Mouse (Mus musculus): Measurements from ENCODE around the gene Mmp2. TPM values are rescaled to one million over a fixed set of nuclear protein-coding genes. Genes with fewer than 3 reads are reported as not detected.
A peak's percentile ranks its signal among the peaks of the same experiment; 100 is the strongest.
"Not testable (repeated sequence)": the region's sequence is repeated elsewhere in the genome, so short reads cannot be mapped to it uniquely, and the experiment has no call there.

Gene Mmp2
- total RNA-seq, 2 experiments from 2014 or later: 140 to 153 TPM

GRCm38 (mm10) chr8:92839161-92839560, 12.1 kb downstream of the Mmp2 start:
- DNase-seq: no peak

- DNase-seq: no peak
Measured at GRCm38 (mm10) chr8:92839876-92840275, 12.8 kb downstream of the Mmp2 start.

DNA sequence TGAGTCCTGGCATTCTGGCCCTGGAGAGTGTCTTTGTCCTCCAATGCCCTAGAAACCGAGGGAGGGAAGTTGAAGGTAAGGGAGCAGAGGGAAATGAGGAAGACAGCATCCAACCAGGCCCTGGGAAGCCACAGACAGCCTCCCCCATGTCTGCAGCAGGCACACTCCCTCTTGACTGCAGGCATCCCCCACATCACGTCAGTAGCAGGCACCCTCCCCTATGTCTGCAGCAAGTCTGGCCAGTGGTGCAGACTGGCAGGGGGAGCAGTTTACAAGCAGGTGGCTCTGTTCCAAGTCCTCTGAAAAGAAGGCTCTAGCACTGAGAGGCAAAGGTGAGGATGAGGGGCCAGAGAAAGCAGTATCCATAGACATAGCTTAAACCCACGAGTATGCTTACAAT, 19.6 kb downstream of the Mmp2 start:
- peak; percentile 39 for DNase-seq

- peak; percentile 45 for DNase-seq
Measured at GRCm38 (mm10) chr8:92847299-92847698, 20.2 kb downstream of the Mmp2 start.

- no peak for DNase-seq
Measured at GRCm38 (mm10) chr8:92849261-92849660, 22.2 kb downstream of the Mmp2 start.

- DNase-seq: peak; percentile 92
Measured at GRCm38 (mm10) chr8:92850239-92850638, 23.1 kb downstream of the Mmp2 start.

- no peak for DNase-seq
Measured at GRCm38 (mm10) chr8:92851381-92851780, 24.3 kb downstream of the Mmp2 start.

GRCm38 (mm10) chr8:92853188-92853983, 26.3 kb downstream of the Mmp2 start:
- DNase-seq: peak; percentile 24

GRCm38 (mm10) chr8:92854673-92855072, 27.6 kb downstream of the Mmp2 start:
- DNase-seq: no peak

DNA sequence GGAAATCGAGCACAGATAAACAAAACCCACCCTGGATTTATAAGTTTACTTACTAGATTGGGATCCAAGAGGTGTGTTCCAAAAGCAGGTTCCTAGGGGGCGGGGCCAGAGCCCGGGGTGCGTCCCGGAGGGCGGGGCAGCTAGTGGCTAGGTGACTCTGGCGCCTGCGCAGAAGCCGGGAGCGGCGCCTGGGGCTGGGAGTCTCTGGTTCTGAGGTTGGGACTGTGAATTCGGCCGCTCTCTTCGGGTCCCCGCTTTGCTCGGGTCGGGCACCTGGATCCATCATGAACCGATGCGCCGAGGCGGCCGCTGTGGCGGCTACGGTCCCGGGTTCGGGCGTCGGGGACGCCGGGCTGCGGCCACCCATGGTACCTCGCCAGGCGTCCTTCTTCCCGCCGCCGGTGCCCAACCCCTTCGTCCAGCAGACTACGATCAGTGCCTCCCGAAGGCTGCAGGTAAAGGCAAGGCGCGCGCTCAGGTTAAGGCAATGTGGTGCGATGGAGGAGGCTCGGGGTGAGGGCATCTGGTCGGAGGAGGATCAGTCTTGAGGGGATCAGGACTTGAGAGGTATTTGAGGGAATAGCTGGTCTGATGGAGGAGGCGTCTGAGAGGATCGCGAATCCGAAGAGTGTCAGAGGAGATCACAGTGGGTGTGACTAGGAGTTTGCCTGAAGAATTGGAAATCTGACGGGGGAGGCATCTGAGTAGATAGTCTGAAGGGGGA, 28.2 kb downstream of the Mmp2 start, which contains the start of gene Lpcat2:
Lpcat2 (plus strand) TSS at position 169 of the 724 bp plus-strand sequence.
- peak; percentile 72 for DNase-seq

DNA sequence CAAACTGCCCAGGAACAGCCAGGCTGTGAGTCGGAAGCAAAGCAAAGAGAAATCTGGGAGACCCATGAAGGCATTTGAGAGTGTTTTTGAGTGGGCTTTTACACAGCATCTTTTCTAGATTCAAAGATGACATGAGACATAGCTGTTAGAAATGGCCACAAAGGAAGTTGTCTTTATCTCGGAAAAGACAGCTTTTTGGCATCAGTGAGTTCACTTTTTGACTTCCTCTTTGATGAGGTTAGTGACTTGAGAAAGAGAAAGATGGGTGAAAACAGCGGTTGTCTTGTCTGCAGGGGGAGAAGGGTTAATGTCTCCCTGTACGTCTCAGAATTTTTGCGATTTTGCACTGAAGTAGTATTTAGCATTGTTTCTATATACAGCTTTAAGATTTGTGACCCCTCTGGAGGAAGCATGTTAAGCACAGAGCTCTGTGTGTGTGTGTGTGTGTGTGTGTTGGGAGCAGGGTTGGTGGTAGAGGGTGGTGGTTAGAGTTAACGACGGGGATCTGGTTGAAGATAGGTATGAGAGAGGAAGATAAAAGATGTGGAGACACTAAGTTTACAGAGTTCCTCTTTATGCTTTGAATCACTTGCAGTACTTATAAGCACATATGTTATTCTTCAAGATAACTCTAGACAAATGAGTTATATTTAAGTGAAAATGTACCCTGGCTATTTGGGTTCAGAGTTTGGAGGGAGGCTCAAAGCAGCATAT, 29.3 kb downstream of the Mmp2 start:
- no peak for DNase-seq

- no peak for DNase-seq
Measured at GRCm38 (mm10) chr8:92858475-92859182, 31.5 kb downstream of the Mmp2 start.

- no peak for DNase-seq
Measured at GRCm38 (mm10) chr8:92861977-92862376, 34.9 kb downstream of the Mmp2 start.

DNA sequence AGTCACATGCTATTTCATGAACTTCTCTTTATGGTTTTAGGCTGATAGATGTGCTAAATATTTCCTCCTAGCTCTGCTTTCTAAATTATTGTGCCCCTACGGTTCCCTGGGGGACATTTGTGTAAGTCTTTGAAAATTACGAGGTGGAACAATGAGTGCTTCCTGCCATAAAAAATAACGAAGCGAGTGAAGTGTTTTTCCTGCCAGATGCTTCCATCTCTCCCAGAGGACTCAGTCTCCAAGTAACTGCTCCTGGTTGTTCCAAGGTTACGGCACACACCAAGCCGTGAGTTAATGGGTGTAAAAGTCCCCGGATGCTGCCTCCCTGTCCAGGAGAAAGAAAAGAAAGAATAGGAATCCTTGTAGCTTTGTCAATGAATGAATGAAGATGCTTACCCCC, 43.2 kb downstream of the Mmp2 start:
- no peak for DNase-seq

DNA sequence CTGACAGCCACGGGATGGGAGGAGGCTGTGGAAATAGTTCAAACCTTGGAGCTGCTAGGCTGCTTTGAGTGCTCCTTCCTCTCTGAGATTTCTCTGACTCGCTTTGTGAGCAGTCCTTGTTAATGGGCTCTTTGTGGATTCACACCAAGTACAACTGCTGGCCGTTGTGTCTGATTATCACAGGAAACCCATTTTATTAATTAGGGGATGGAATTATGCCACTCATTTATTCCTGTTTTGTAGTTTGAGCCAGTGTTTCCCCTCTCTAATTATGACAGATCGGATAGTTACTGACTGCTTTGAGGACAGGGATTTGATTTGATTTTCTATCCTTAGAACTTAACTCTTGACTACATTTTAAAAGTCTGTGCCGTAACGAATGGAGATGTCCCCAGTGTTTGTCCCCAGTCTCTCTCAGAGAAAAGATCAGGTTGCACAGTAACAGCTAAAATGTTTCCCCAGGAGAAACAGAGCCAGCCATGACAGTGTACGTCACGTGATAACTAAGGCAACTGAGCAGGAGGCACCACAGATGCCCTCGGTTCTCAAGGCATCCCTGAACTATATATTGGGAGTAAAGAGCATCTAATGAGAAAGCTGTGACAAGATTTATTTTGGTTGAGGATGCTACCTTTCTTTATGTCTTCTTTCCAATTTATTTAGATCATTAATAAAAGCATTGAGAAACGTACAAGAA, 45.1 kb downstream of the Mmp2 start:
- no peak for DNase-seq

GRCm38 (mm10) chr8:92875795-92876194, 48.7 kb downstream of the Mmp2 start:
- no peak for DNase-seq

DNA sequence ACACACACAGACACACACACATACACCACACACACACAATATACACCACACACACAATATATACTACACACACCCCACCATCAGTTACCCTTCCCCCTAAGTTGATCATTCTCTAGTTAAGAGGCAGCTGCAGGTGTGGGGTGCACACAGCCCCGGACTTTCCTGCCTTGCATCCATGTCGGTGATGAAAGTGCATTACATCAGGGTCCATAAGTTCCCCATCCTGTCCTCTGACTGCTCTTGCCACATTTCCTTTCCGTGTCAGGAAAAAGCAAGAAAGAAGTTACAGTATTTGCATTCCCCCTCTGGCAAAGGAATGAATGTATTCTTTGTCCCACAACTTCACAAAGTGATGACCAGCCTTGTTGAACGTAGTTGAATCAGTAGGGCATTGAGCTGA, 54.2 kb downstream of the Mmp2 start:
- no peak for DNase-seq

DNA sequence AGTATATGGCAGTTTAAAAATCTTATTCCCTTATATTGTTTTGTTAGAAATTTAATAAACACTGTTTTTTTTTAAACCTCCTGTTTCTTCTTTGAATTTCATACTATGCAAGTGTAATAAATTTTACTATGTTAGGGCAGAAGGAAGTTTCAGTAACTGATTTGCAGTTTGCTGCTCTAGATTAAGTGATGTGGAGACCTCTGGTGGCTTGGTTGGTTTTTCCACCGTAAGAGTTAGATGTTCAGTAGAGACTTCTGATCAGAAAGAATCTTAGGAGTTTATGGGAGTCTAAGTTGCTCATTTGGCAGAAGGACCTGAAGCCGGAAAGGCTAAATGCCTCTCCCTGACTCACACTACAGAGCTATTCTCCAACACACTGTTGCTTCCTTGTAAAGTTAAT, 56.7 kb downstream of the Mmp2 start:
- DNase-seq: peak; percentile 33

GRCm38 (mm10) chr8:92892216-92892615, 65.1 kb downstream of the Mmp2 start:
- not testable (repeated sequence) for DNase-seq

DNA sequence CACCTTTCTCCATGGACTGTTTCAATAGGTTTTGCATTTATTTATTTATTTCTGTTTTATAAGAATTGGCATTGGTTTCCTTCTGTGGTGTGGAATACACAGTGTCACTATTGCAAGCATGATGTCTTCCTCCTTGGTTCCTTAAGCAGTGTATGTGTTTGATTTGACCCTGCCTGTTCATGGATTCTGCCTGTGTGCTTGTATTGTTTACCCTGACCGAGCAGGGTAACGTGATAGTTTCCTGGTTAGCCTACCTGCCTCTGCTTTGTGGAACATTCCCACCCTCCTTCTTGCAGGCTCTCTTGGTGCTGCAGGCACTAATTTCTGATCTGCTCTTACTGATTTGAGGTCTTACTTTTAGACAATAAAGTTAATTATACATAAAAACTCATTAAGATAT, 66.8 kb downstream of the Mmp2 start:
- no peak for DNase-seq

DNA sequence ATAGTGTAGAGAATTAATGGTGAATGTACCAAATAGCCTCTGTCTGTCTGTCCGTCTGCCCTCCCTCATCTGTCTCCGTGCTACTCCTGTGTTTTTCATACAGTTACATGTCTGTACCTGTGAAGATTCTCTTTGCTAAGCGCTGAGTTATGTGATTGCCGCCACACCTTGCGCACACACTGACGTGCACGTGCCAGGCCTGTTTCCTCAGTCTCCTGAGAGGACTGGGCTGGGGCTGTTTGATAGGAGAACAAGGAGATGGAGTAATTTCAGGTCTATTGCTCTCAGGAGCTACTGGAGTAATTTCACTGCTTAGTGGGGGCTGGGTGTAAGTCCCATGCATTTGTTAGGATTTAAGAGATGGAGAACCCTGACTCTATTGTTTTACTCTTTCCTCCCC, 68.0 kb downstream of the Mmp2 start:
- DNase-seq: no peak

DNA sequence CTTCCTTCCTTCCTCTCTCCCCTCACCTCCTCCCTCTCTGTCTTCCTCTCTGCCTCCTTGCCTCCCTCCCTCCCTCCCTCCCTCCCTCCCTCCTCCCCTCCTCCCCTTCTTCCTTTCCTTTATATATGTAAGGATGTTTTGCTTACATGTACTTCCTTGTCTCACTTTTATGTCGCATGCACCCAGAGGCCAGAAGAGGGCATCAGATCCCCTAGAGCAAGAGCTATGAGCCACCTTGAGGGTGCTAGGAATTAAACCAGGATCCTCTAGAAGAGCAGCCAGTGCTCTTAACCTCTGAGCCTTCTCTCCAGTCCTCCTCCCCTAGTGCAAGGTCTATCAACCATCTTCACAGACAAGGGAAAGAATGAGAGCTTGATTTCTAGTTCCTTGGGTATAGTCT, 69.0 kb downstream of the Mmp2 start:
- DNase-seq: no peak
